Mouse (Mus musculus) erythroblast, embryonic 14.5 days (primary cell): Measurements from ENCODE around the gene Myh3.

Experiments
- GATA1 ChIP-seq: IDR thresholded peaks from 2 replicates; pipeline ENCODE4 v1.6.1; 2012; ENCODE audit warnings: low read length, inconsistent platforms, mixed read lengths
- TAL1 ChIP-seq: IDR thresholded peaks from 3 replicates; pipeline ENCODE4 v1.6.1; 2012; ENCODE audit warnings: low read length, inconsistent platforms, mixed read lengths

DNA sequence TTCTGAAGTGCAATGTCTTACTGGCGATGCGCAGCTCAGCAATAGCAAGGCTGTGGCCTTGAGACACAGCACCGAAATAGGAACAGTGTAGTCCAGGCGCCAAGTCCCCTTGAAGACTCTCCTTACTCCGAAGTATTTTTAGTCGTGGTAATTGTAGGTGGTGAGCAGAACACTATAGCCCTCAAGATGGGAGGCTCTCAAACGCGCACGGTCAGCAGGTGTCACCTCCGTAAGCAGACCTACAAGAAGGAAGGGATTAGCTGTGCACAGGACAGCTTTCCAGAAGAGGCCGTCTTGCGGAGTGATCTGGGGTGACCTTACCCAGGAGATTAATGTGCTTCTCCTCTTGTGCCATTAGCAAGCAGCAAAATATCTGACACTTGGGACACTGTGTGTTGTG, 36.8 kb downstream of the Myh3 start:
- TF ChIP-seq GATA1 (no peak), TAL1 (no peak)
